Mouse (Mus musculus) thymus, adult 2 months (tissue): Measurements from ENCODE around the gene Olfr1330. TPM values are rescaled to one million over a fixed set of nuclear protein-coding genes. Genes with fewer than 3 reads are reported as not detected.

Experiments used
- DNase-seq: peaks from one replicate; pipeline ENCODE4 v3.0.0; 2021
- H3K27ac ChIP-seq: fragments of 200-500 bp; 2 replicates; pipeline ENCODE4 v1.5.1; 2012; ENCODE audit warnings: low read length, control low read depth; ENCODE audit not compliant: control insufficient read depth, insufficient read depth
- H3K27me3 ChIP-seq: fragments of 200-500 bp; 2 replicates; pipeline ENCODE4 v1.6.1; 2012; ENCODE audit warnings: mild to moderate bottlenecking, low read length, moderate library complexity, mixed read lengths; ENCODE audit not compliant: control insufficient read depth, insufficient read depth
- H3K36me3 ChIP-seq: fragments of 200-500 bp; 2 replicates; pipeline ENCODE4 v1.6.1; 2012; ENCODE audit warnings: mild to moderate bottlenecking, low read length, moderate library complexity; ENCODE audit not compliant: control insufficient read depth, insufficient read depth
- H3K4me1 ChIP-seq: fragments of 200-500 bp; replicated peaks from 2 replicates; pipeline ENCODE4 v1.6.1; 2012; ENCODE audit warnings: low read length; ENCODE audit not compliant: control insufficient read depth, insufficient read depth
- H3K4me3 ChIP-seq: fragments of 200-500 bp; 2 replicates; pipeline ENCODE4 v1.5.1; 2012; ENCODE audit warnings: mild to moderate bottlenecking, low read length, control low read depth, moderate library complexity; ENCODE audit not compliant: control insufficient read depth, insufficient read depth
- CTCF ChIP-seq: fragments of 200-500 bp; IDR thresholded peaks from 2 replicates; pipeline ENCODE4 v1.5.1; 2012; ENCODE audit warnings: mild to moderate bottlenecking, control low read depth, low read length, moderate library complexity, borderline replicate concordance; ENCODE audit not compliant: control insufficient read depth, poor library complexity, insufficient read depth; ENCODE audit errors: extremely low read depth
- POLR2A ChIP-seq: fragments of 200-500 bp; IDR thresholded peaks from 2 replicates; pipeline ENCODE4 v1.6.1; 2012; ENCODE audit warnings: mild to moderate bottlenecking, low read length, control low read depth, moderate library complexity; ENCODE audit not compliant: control insufficient read depth, poor library complexity, insufficient read depth; ENCODE audit errors: extremely low read depth
- WGBS: fragments of 180-500 bp; shearing (Covaris S2); methylation state at CpG from one replicate; pipeline ENCODE4 v1.1.7; 2018; 5-methylcytosine and 5-hydroxymethylcytosine counted together
- polyA plus RNA-seq: library from polyadenylated mRNA; depleted of rRNA; stranded (reverse); fragments of >200 nt; gene quantifications from 2 replicates; pipeline ENCODE4 v1.2.3, GENCODE M21; 2012; rRNA removed

The Olfr1330 gene
- polyA plus RNA-seq, 1 experiment: not detected

DNA sequence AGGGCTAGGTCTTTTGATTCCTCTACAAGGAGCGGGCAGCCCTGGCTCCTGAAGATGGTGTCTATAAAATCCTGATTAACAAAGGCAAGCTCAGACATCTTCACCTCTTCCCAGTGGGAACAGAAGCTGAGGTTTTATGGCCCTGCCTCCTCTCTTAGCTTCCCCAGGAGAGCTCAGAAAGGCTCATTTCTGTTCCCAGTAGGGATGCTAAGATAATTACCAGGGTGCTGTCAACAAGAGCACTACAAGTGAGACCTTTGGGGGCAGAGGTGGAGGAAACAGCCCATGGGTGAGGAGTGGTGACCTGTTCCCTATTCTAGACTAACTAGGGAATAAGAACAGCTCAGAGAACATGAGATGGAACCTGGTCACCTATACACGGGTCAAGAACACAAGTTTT is 50.1 kb downstream of the Olfr1330 start, which contains the start of gene Olfr1328:
Gene Olfr1328 (minus strand): TSS at position 101 of the 400 bp plus-strand sequence.
- no peaks in the 10 kb centered on the region for H3K27me3 ChIP-seq

More for the DNA sequence above, 50.1 kb downstream of the Olfr1330 start, which contains the start of gene Olfr1328:
- Histone ChIP-seq H3K27ac (no peak within 1 kb of the TSS), H3K4me1 (no peaks in the 10 kb centered on the region), H3K4me3 (no peak within 1 kb of the TSS), H3K36me3 (no peaks in the 10 kb centered on the region)
- WGBS: 74% methylated on average over 2 of the region's 2 CpGs
- TF ChIP-seq POLR2A (no peak), CTCF (no peak)
- no peak for DNase-seq

Other genes with a start within 250 kb of the Olfr1330 start
- gene Olfr62, start 229.6 kb upstream of the Olfr1330 start, polyA plus RNA-seq: not detected in 2 replicates
- gene Olfr1342, start 195.8 kb upstream of the Olfr1330 start, polyA plus RNA-seq: 0.13 TPM in 1 of 2 replicates, not detected in the other
- gene Olfr1341, start 185.1 kb upstream of the Olfr1330 start, polyA plus RNA-seq: 0.15 TPM in 1 of 2 replicates, not detected in the other
- gene Olfr1340, start 168.5 kb upstream of the Olfr1330 start, polyA plus RNA-seq: not detected in 2 replicates
- not detected in 2 replicates for gene Olfr1339, start 156.4 kb upstream of the Olfr1330 start, polyA plus RNA-seq
- not detected in 2 replicates for gene Olfr1338, start 129.9 kb upstream of the Olfr1330 start, polyA plus RNA-seq
- gene Olfr1337, start 106.0 kb upstream of the Olfr1330 start, polyA plus RNA-seq: 0.11 TPM in 1 of 2 replicates, not detected in the other
- not detected in 2 replicates for gene Olfr1335, start 78.7 kb upstream of the Olfr1330 start, polyA plus RNA-seq
- gene Olfr1333, start 52.3 kb upstream of the Olfr1330 start, polyA plus RNA-seq: not detected in 2 replicates
- gene Olfr1331, start 23.9 kb upstream of the Olfr1330 start, polyA plus RNA-seq: not detected in 2 replicates
- gene Olfr1329, start 28.9 kb downstream of the Olfr1330 start, polyA plus RNA-seq: not detected in 2 replicates
- gene Olfr1328, start 50.0 kb downstream of the Olfr1330 start, polyA plus RNA-seq: not detected in 2 replicates
- 0.10 and 0.18 TPM in 2 replicates for gene Lao1, start 73.0 kb downstream of the Olfr1330 start, polyA plus RNA-seq
- 42.2 and 42.5 TPM in 2 replicates for gene Slc2a1, start 220.1 kb downstream of the Olfr1330 start, polyA plus RNA-seq